Mouse (Mus musculus) embryo, embryonic 10.5 days (tissue): ENCODE data around the gene Cops2.

Experiments
- DNase-seq: peaks from one replicate; pipeline ENCODE4 v3.0.0-alpha.2; 2015; ENCODE audit warnings: low spot score

The Cops2 gene

DNA sequence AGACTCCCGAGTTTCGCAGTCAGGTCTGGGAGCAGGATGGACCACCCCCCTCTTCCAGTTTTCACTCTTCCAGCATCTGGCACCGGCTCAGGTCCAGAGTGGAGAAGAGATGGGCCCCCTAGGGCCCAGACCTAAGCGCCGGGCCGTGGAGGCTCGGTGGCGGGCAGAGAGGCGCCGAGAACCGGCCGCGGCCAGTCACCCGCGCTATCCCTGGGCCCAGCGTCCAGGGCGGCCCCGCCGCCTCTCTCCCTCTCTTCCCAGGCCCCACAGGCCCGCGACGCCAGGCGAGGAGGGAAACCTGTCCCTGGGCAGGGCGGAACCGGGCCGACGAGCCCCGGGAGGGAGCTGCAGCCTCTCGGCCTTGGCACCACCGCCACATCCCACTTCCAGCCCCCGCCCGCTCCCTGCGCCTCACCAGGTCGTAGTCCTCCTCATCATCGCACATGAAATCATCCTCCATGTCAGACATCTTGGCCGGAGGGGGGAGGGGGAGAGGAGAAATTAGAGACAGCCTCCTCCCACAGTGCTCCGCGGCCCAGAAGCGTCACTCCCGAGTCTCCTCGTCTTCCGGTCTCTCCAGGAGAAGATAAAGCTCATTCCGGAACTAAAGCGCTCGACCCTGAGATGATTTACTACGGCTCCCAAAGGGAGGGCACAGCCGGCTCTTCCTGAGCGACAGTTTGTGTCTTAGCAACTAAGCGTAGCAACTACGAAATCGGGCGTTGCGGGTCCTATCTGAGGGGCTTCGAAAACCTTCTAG is at the start of gene Cops2, which contains the start of gene Galk2:
Gene Cops2, minus strand, starts transcription at position 619 of the 760 bp plus-strand sequence.
Gene Galk2, plus strand, starts transcription at position 589 of the 760 bp plus-strand sequence.
- DNase-seq = peak; percentile 99

DNA sequence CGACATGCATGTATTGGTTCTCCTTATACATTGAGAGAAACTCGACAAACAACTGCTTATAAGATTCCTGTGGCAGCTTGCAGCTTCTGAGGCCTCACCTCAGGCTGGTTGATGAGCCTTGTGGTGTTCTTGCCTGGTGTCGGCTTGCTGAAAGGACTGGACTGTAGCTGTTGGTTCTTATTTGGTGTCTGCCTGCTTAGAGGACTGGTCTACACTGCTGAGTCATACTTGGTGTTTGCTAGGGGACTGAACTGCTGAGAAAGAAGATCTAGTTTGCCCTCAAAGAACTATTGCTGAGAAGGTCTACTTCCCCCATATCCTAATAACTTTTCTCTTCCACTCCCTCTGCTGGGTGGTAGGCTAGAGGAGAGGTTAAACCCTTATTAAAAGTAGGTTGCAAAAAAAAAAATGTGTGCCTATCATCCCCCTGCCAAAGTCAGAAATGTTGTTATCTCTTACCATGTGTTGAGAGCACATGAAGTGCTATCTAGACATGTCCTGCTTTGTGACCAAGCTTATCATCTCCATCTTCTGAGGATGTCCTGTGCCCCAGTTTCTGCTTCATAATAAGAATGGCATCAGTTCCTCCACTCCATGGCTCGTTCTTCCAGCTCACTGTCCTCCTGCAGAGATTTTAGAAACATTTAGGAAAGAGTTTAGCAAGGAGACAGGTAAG is 48.8 kb upstream of the Cops2 start:
- no peak for DNase-seq

DNA sequence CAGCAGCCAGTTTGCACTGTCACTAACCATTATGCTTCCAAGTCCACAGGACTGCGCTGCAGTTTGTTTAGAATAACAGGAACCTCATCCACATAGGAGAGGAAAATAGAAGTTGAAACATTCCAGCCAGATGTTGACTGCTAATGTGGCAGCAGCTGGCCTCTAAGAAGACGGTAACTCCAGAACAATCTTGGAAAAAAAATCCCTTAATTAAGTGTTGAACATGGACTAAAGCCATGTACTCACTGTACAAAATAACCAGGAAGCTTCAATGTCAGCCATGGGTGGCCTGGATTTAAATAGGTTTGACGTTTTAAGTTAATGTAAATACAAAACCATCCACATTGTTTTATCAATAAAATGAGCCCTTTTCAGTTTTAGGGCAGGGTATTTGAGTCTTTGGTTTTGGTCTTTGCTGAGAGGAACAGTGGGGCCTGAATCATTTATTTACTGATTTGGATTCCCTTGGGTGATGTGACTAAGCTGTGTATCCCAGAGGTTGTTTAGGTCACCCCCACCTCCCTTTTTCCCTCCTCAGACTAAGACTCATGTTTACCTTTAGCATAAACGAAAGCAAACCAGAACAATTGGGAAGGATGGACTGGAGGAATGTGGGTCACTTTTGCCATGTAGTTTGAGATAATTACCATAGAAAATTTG is 47.6 kb upstream of the Cops2 start:
- DNase-seq = no peak

DNA sequence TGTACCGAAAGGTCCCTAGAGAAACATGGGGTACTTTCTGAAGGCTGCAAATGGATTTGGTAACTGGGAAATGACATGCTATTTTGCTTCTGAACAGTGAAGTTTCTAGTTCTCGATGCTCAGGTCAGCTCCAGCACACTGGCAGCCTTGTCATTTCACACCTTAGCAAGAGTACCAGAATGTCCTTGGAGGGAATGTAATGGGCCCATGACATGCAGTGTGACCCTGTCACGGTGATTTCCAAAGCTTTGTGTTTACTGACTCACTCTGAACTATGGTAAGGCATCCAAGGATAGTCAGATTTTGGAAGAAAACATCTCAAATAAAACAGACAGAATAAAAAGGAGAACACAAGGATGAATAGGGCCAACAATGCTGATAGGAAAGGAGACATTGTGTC is 42.5 kb upstream of the Cops2 start:
- DNase-seq = no peak

DNA sequence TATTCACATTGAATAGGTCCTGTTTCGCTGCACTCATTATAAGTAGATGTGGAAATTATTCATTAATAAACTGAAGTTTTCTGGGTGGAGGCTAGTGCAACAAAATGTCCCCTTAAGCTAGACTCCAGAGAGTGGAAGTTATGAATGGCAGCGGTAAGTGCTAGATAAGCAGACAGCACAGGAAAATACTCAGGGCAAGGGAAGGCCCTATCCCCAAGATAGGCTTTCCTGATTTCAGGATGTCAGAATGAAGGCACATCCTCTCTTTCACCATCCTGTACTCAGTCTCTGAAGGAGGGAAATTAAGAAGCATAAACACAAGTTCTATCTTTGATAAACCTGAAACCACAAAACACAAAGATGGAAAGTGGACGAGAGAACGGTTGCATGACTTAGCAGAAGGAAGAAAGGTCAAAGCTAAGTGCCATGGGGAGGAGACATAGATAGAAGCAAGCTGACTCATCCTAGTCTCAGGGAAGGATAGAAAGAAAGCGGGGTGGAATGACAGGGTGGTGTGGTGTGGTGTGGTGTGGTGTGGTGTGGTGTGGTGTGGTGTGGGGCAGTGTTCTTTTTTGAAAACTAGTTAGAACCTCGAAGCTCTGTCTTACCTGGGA is 42.0 kb upstream of the Cops2 start:
- DNase-seq = no peak

DNA sequence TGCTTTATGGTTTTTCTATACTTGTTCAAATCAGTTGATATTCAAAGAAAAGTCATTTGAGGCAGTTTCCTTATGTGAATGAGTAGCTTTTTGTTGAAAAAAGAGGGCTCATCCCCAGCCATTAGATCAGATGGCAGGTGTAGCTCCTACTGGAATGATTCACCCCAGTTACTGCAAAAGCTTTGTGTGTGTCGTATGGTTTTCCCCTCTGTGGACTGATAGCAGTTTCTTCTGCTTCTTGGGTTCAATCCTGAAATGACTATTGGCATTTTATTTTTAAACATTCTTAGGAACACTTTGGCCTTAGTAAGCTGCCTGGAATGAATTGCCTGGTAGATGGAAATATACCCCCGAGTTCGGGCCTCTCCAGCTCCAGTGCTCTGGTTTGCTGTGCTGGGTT is 37.4 kb upstream of the Cops2 start:
- DNase-seq = no peak

DNA sequence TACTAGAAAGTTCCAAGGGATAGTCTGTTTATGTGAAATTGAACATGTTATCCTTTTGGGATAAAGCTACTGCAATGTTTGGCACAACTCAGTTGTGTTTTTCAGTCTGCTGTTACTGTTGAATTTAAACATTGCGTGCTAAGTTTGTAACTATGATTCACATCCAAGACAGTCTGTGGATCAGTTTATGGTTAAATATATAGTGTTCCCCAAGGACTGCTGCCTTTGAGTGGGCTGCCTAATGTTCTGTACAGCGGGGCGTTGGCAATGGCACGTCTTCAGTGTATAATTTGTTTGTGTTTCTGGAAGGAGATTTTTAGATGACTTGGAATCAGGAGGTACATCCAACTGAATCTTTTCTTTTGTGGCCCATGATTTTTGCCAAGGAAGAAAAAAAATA is 36.2 kb upstream of the Cops2 start:
- no peak for DNase-seq

DNA sequence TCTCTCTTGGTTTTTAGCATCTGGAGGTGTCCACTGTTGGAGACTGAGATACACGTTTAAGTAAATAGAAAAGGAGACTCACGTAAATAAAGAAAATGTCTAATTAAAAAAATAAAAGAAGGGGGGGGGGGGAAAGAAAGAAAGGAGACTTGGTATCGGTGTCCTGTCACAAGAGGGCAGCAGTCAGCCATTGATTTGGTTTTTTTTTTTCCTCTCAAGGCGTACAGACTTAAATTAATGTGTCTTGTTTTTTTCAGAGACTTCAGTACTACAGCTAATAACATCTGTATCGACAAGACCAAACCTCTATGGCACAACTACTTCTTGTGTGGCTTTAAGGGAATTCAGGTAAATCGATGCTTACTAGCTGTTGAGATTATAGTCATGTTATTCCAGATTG is 34.2 kb upstream of the Cops2 start:
- DNase-seq = peak; percentile 63

DNA sequence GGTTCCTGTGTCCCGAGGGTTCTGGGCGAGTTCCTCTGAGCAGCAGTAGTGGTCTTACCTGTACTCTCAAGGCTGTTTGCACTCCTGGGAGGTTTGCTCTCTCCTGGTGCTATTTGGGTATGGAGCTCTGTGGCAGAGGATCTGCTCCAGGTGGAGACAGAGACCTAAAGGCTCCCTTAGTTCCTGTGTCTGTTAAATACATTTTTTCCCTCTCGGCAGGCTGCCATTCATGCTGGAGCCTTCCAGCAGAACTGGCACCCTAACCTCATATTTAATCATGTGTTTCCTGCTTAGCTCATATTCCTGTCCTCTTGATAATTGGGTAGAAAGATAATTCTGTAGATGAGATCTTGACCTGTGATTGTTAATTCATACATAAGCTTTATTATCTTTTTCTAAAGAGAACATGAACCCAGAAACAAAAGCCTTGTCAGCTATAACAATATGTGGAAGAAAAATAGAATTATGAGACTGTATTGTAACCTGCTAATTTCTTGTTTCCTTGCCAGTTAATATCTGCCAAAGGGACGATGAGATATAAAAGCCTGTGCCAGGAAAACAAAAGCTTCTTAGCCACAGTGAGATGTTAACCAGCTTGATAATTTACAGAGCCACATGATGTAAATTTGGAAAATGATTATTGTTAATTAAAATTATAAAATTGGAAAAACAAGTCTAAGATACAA is 27.1 kb upstream of the Cops2 start:
- no peak for DNase-seq

DNA sequence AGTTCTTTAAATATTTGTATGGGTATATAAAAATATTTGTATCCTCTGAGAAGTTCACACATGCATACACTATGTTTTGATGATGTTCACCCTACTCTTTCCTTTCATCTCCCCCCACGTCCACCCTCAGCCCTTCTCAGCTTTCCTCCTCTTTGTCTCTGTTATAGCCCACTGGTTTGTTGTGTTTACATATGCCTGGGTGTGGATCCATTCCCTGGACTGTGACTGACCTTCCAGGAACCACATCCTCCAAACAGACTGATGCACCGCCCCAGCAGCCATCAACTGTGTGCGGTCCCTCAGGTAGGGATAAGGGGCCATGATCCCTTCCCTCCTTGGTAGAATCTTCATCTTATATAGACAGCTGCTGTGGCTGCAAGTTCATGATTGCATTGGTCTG is 11.2 kb upstream of the Cops2 start:
- no peak for DNase-seq

DNA sequence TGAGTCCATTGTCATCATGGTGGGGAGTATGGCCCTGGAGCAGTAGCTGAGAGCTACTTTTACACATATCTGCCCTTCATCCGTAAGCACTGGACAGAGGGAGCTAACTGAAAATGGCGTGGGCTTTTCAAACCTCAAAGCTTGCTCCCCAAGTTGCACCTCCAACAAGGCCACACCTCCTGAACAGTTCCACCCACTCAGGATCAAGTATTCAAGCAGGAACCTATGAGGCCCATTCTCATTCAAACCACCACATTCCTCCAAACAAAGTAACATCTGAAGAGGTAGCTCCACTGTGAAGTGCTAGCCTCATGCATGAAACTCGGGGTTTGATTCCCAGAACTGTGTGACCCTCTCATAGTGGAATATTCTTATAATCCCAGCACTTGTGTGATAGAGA is 9.4 kb upstream of the Cops2 start:
- DNase-seq = no peak

DNA sequence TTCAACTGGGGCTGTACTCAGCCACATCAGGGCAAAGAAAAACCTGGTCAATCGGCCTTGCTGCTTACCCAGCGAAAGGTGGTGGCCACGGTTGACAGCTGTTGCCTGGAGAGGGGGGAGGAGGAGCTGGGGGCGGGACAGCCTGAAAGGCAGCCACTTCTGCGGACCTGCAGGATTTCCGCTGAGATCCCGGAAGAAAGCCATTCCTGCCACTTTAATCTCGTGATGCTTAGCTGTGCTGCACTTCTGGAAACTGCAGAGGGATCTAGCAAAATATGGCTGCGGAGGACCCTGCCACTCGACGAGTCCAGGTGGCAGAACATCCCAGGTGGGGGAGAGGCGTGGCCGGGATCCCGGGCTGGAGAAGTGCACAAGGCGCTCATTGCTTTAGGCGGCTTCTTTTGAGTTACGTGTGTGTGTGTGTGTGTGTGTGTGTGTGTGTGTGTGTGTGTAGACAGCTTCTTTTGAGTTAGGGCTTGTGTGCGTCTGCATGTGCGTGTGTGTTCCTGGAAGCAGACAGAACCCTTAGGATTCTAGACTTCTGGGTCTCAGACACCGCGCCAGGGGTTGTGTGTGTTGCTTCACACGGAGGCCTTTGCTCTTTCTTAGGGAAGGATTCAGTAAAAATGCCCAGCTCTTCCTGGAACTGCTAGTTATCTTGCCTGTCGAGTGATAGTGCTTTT is 7.3 kb upstream of the Cops2 start:
- DNase-seq = peak; percentile 75

DNA sequence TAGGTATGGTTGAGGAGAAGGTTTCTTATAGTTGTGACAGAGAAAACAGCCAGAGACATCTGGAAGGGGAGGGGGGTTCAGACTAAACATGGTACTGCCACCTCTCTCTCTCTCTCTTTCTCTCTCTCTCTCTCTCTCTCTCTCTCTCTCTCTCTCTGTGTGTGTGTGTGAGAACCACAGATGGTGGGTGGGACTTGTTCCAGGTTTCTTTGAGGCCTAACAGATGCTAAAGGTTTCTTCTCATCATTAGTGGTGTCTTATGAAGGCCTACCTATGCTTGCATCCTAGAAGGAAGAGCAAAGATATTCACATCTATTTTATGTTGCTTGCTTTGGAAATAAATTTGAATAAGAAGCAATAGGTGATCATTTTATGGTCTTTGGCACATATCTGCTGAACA is 6.6 kb upstream of the Cops2 start:
- DNase-seq = no peak

DNA sequence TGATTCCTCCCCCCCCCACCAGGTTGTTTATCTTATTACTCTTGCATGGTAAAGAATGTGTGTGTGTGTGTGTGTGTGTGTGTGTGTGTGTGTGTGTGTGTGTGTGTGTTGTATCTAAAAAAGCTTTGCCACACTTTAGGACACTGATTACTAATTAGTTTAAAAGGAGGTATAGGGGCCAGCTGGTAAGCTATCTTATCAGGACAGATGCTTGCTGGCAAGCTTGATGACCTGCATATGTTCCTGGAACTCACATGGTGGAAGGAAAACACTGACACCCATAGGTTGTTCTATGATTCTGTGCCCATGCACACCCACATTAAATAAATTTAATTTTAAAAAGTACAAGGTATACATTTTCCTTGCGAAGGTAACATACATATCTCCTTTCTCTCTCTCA is 5.6 kb upstream of the Cops2 start:
- DNase-seq = no peak

DNA sequence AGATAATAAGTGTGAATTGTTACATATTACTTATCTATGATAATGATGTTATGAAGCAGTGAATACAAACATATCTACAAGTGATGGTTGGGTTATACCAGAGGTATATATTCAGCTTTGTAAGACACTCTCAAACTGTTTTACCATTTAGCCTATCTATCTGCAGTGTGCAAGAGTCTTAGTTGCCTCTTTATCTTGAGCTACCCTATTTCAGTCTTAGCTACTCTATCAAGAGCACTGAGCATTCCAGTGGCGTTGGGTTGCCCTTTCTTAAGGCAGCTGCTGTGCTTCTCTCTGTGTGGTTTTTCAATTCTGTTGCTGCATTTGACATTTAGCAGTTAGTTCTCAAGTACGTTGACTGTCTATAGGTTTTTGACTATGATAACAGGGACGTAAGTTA is 4.9 kb upstream of the Cops2 start:
- no peak for DNase-seq

DNA sequence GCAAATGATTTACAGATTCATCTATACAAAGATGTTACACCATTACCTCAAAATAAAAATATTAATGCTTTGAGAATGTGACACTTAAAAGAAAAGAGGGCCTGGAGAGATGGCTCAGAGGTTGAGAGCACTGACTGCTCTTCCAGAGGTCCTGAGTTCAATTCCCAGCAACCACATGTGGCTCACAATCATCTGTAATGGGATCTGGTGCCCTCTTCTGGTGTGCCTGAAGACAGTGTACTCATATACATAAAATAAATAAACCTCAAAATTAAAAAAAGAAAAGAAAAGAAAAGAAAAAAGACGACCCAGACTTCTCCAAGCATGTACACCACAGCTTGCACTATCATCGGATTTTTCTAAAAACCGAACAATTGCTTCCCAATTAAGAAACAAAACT is 1.2 kb downstream of the Cops2 start:
- no peak for DNase-seq

DNA sequence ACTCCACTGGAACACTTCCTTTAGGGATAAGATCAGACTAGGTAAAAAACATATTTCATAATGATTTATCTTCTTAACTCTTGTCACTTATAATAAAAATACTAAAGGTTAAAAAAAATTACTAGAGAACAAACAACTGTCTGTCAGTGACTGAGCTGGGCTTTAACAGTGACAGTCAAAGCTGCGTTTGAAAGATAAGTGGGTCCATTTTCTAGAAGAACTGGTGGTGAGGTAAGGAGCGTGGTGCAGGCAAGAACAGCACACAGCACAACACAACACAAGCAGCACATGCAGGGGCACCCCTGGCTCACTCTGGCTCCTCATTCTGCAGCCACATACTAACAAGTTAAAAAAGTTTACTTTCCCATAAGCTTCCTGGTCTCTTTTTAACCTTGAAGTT is 7.7 kb downstream of the Cops2 start:
- DNase-seq = no peak

DNA sequence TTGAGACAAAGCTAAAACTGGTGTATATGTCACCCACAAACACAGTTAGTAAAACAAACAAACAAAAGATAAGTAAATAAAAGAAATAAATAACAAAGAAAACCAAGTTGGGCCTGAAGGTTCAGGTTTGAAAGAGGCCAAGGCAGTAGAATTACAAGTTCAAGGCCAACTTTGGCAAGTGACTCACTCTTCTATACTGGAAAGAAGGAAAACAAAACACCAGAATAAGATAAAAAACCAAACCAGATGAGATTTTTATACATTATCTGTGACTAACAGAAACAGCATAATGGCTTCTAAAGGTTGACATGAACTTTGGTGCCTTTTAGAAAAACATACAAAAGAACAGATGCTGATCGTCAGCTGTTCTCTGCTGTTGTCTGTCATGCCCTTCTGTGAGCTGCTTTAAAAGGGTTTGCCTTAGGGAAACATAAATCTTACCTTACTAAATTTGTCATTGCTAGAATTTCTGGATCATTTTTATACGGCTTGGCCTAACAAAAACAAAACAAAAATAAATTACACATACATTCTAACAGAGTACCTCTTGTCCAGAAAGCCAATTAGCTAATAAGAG is 20.1 kb downstream of the Cops2 start:
- no peak for DNase-seq

DNA sequence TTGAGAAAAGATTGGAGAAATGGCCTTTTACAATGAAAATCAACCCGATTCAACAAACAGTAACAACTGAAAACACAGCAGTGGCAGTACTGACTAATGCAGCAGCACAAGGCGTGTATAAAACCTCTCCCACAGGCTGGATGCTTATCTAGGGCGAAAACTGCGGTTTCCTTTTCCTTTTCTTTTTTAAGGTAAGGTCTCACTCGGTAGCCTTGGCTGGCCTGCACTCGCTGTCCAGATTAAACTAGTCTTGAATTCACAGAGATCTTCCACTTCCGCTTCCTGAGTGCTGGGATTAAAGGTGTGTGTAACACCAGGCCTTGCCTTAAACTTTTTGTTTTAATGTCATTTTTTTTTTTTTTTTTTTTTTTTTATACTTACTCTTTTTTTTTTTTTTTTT is 20.8 kb downstream of the Cops2 start:
- DNase-seq = no peak

DNA sequence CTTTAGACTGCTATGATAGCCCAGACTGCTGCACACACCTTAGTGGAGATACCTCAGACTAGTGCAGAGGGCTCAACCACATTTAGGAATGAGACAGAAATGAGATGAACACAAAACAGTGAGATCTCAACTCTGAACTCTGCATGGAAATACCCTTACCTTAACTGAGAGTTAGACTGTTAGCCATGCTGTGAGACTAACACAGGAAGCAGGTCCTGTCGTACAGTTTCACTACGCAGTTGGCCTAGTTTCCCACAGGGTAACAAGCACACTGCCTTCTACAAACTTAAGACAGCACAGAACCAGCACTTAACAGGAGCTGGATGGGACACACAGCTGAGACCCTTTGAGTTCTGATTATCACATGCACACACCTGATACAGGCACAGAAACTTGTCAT is 29.0 kb downstream of the Cops2 start:
- DNase-seq = no peak

DNA sequence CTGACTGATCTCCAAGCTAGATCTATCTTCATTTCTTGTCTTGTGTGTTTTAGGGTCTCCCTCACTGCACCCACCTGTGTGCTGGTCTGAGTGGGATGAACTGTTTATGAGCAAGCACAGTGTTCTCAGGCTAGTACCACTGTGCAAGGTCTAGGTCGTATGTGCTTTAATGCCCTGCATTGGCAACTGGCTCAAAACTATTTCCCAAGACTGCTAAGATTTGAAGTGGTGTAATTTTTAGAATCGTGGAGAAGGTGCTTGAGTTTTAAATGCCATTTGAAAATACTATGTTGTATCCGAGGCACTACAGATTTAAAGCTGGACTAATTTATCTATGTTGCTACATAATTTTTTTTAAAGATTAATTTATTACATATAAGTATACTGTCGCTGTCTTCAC is 31.0 kb downstream of the Cops2 start:
- DNase-seq = no peak
